Mouse (Mus musculus): Measurements from ENCODE around the gene Adh1. TPM values are rescaled to one million over a fixed set of nuclear protein-coding genes. Genes with fewer than 3 reads are reported as not detected.

The Adh1 gene
- total RNA-seq, 2 experiments from 2014 or later: 28.8 to 29.3 TPM

DNA sequence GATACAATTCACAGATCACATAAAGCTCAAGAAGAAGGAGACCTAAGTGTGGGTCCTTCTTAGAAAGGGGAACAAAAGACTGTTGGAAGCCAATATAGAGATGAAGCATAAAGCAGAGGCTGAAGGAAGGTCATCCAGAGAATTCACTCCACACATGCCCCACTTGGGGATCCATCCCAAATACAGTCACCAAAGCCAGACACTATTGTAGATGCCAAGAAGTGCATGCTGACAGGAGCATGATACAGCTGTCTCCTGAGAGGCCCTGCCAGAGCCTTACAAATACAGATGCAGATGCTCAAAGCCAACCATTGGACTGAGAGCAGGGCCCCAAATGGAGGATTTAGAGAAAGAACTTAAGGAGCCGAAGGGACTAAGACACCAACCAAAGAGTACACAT lies 23.0 kb downstream of the Adh1 start:
- no peak for DNase-seq (ENCODE audit: low spot score in 2 of 2)

DNA sequence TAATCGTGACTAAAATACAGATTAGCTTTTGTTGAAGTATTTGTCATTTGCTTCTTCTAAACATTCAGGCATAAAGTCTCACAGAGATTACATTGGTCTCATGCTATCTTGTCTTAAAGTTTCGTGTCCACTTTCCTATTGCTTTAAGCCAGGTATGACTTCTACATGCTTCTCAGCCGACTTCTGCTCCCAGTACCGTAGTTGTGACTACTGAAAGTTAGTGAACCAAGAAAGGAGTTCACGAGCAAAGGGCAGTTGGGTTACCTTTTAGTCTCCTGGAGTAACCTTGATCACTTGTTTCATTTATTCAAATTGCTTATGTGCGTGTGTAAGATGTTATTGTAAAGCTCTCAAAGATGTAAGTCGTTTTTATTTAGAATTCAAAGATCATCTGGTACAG lies 25.2 kb downstream of the Adh1 start:
- DNase-seq (ENCODE audit: low spot score in 2 of 2): no peak

DNA sequence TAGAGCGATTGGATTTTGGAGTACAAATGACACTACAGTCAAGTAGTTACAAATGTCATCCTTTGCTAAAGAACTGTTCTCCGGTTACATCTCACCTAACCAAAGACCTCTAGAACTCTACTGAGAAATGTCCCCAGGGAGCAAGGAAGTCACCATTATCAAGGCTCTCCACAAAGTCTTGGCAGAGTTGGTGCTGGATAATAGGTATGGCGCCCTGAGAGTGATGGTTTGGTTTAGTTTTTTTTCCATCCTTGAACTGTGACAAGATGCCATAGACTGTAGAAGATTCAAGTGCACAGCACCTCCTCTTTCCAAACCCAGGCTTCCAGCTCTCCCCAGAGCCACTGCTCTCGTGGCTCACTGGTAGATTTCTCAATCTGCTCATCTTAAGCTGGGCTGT lies 26.9 kb downstream of the Adh1 start:
- DNase-seq (ENCODE audit: low spot score in 2 of 2): no peak

DNA sequence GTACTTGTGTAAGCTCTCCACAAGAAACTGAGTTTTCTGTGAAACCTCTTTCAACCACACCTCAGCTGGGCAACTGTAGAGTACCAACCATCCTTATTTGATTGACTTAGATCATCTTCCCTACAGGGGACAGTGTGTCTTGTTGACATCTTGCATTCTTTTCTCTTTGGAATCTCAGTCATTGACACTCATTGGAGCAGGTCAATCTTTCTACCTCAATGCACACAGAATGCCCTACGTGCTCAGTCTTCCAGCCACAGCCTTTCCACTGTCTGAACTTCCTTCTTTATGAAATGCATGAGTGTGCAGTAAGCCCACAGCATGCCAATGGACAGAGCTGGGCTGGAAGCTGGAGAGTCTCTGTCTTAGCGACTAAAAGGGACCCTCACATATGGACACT lies 29.9 kb downstream of the Adh1 start:
- no peak for DNase-seq (ENCODE audit: low spot score in 2 of 2)

DNA sequence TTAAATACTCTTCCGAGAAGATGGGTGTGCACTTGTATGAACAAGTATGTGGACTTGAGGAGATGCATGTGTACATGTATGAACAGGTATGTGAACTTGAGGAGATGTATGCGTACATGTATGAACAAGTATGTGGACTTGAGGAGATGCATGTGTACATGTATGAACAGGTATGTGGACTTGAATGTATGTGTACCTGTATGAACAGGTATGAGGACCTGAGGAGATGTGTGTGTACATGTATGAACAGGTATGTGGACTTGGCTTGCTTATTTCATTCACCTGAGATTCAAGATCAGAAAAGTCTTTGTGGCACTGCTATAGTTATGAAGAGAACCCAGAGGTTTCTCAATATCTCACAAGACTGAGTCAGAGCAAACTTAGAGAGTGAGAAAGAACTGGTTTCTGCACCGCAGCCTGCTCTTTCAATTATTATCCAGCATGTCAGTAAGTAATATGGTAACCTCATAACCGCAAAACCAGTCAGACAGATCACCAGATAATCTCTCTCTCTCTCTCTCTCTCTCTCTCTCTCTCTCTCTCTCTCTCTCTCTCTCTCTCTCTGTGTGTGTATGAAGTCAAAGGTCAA lies 30.8 kb downstream of the Adh1 start:
- DNase-seq (ENCODE audit: low spot score in 2 of 2): no peak

DNA sequence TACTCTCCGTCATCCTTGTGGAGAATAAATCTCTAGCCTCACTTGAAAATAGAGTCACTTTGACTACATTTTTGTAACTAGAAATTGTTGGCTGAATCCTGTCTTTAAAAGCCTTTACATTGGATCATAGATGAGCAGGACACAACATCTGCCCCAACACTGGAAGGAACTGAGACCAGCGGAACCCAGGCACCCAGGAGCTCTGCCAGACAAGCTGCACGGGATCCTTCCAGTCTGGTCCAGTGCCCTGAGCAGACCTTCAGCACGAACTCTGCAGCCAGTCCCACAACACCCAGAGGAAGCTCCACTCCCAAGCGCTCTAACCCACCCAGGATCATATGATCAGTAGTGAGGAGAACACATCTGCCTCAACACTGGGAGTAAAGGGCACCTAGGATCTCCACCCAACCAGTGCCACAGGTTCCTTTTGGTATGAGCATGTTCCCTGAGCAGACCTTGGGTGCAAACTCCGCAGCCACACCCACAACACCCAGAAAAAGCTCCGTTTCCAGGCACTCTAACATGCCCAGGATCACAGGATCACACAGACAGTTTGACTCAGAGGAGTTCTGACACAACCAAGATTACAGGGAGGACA lies 32.6 kb downstream of the Adh1 start:
- no peak for DNase-seq (ENCODE audit: low spot score in 2 of 2)

DNA sequence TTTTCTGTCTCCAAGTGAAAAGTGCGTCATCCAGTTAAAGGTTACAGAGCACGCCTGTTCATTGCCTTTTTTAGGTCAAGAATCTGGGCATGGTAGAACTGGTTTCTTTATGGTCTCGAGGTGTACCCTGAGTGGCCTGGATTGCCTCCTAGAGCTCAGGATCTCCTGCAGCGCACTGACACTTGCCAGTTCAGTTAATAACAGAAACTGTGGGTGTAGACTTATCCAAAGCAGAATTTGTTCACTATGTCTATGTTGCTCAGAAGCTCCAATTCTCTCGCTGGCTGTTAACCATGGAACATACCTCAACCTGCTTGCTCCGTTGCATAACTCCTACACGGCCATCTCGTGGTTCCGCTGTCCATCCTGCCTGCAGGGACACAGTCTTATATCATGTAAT lies 39.3 kb downstream of the Adh1 start:
- no peak for DNase-seq (ENCODE audit: low spot score in 2 of 2)

DNA sequence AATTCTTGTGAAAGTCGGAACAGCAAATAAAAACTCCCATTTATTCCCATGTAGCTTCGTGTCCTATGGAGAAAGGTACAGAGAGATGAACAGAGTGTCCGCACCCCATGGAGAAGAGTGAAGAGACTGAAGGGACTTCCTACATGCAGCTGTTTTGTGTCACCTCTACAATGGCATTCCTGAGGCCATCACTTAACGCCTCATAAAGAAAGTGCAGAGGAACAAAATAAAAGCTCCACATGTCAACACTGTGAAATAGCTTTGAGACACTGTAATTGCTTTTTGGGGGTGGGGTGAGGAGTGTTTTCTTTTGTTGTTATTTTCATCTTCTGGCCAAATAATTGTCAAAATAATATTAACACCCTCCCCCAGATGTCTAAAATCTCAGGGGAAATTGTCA lies 41.9 kb downstream of the Adh1 start:
- DNase-seq (ENCODE audit: low spot score in 2 of 2): no peak

DNA sequence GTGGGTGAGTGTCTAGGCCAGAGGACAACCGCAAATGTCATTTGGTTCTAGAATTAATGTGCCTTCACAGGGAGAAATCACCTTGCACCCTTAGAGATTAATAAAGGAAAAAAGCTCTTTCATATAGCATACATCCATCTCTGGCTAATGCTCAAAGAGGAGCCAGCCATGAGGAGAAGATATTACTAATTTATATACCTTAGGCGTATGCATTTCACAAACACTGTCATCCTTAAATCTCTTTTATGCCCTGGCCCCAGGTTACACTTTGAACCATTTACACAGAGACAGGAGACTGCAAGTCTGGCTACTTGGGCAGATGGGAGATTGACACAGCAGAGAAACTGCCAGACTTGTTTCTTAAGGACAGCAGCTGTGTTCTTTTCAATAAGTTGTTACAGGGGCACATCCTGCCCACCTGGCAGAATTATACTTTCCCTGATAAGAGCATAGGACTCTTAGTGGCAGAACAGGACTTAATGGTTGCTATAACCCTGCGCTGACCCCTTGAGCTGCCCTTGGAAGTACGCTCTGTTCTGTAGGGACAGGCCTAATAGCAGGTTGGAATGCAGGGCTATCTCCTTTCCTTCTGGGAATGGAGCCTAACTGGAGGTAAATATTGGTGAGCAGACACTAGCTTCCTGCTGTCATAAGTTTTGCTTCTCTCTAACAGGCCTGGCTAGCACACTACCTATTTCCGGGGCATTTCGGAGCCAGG lies 43.1 kb downstream of the Adh1 start:
- no peak for DNase-seq (ENCODE audit: low spot score in 2 of 2)

DNA sequence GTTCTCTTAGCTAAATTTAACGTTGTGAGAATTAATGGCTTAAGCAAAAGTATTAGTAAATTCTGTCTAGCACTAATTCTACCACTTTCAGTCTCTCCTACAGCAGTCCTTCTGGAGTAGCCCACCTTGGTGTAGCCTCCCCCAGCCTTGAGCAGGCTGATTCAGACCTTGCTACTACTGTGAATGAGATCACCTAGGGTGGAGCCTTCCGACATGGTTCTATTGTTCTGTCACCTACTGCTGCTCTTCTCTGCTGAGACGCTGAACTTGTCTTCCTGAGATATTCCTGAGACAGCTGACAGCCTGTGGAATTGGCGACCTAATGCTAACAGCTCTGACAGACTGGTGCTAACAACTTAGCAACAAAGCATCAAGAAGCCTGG lies 43.7 kb downstream of the Adh1 start:
- DNase-seq (ENCODE audit: low spot score in 2 of 2): no peak

DNA sequence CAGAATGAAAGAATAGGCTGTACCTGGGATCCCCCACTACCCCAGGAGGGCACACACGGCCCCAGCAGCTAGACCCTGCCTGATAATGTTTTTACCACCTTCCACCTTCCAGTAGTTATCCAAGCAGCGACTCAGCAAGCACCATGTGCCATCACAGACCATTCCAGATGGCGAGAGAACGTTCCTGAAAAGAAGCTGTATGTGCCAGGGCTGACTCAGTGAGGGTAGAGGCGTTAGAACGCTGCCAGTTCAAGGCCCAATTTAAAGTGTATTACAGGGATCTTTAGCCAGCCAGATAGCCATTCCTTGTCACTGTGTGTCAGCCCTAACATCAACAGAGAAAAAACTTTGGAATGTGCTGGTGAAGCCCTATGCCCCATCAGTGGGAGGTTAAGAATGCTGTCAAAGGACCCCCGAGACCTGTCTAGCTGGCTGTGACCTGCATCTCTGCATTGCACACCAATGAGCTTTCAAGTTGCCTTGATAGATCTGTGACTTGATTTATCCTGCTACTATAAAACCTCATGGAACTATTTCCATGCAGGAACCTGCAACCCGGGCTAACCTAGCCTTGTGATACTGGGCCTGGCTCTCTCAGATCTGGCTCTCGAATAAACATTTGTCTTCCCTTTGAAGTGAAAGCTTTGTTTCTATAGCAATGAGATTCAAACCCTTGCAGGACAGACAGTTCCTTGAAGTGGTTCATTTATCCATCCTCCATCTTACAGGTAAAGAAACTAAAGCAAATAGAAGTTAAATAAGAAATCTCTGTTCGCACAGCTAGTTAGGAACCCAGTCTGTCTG lies 44.9 kb downstream of the Adh1 start:
- no peak for DNase-seq (ENCODE audit: low spot score in 2 of 2)

DNA sequence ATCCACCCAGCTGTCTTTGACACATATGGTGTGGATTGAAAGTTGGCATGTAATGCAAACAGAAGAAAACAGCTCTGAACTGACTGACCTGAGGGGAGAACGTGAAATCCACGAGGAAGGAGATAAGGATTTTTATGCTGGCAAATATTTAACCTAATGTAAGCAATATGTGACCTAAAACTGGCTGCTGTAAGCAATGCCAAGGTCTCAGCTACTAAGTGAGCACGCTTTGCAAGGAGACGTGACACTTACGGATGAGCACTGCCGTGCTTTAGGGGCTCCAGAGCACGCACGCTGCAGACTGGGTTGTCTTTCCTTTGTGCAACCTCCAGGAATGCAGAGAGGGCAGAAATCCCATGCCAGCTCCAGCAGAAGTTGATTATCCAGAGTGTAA lies 45.5 kb downstream of the Adh1 start:
- no peak for DNase-seq (ENCODE audit: low spot score in 2 of 2)

DNA sequence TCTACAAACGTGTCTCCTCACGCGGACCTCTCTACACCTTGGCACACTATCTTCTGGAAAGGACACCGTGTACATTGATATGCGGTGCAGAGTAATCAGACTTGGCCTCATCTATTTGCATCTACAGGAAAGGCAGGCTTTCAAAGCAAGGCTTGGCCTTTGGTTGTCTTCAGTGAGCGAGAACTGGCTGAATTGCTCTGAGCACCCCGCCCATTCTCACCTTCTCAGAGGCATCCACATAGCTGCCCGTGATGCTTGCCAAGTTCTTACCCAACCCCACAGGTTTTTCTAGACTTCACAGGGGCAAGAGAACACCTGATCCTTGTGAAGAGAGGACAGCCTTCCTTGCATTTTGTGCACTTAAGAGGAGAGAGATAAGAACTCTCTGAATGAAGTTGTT lies 49.1 kb downstream of the Adh1 start:
- no peak for DNase-seq (ENCODE audit: low spot score in 2 of 2)

DNA sequence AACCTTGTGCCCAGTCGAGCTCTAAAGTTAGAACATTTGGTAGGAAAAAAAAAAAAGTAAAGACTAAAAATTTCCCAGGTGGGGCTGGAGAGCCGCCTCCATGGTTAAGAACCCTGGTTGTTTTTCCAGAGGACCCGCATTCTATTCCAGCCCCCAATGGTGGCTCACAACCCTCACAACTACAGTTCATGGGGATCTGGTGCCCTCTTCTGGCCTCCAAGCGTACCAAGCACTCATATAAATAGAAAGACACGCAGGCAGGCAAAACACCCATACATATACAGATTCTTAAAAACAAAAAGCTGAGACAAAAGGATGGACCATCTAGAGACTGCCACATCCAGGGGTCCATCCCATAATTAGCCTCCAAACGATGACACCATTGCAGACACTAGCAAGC lies 50.2 kb downstream of the Adh1 start:
- no peak for DNase-seq (ENCODE audit: low spot score in 2 of 2)

DNA sequence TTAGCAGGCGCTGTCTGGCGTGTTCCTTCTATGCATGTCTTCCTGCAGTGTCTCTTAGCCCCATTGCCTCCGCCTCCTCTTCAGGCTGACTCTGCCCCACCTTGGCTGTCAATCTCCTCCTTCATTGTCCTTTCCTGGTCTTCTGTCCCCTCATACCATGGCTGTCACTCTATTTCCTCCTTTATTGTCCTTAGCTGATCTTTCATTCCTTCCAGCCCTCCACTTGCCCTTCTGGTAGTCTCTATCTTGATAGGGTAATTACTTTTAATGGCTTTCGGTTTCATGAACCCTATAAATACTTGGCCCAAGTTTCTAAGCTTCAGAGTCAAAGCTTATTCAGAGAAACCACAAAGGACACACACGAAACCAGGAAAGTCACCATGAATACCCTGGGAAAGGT lies 52.2 kb downstream of the Adh1 start, which contains the start of gene Adh6a:
Gene Adh6a, plus strand, starts transcription at position 322 of the 400 bp plus-strand sequence.
- DNase-seq (ENCODE audit: low spot score in 2 of 2): no peak

DNA sequence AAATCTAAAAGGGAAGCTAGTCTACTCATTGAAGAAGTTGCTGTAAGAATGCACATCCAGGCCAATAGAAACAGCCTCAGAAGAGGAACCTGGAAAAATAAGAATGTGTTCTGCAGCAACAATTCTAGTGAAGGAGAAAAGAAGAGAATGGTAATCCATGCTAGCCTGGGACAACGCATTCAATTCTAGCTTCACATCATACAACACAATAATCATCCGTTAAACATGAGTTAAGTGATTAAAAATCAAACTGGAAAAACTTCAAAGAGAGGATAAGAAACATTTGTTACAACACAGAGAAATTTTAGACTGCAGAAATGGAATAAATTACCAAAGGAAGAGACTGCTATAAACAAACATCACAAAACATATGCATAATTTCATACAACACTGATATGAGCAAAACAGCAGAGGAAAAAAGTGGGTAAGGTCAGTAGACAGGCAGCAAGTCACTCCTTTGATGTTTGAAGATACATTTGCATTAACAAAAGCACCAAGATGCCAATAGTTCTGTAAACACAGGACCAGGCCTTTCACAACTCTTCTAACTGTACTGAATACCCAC lies 56.2 kb downstream of the Adh1 start:
- DNase-seq (ENCODE audit: low spot score in 2 of 2): no peak

DNA sequence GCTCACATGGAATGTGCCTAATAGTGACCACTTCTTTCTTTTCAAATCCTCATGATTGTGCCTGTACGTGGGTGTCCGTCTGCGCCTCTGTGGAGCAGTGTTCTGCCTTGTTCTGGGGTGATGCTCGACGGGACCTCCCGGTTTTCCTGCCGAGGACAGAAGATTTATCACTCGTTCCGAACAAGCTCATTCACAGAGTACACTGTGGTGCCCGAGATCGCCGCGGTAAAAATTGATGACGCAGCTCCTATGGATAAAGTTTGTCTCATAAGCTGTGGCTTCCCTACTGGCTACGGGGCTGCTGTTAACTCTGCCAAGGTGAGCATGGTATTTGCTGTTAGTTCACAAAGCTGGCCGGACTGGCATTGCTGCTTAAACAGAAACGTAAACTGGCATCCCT lies 64.2 kb downstream of the Adh1 start:
- no peak for DNase-seq (ENCODE audit: low spot score in 2 of 2)

DNA sequence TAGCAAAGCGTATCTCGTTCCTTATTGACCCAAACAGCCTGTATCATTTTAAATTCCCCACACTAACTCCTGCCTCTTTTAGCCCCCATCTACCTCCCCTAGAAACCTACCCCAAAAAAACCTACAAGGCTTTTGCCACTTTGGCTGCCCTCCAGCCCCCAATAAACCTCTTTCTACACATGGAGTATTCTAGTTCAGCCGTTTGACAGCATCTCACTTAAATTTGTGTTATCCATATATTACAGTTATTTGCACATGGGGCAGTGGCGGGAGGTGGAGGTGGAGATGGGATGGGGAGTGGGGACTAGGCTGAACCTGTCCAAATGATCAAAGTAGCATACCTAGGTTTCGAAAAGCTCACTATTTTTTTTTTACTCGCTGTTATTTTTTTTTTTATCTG lies 64.7 kb downstream of the Adh1 start:
- DNase-seq (ENCODE audit: low spot score in 2 of 2): no peak

DNA sequence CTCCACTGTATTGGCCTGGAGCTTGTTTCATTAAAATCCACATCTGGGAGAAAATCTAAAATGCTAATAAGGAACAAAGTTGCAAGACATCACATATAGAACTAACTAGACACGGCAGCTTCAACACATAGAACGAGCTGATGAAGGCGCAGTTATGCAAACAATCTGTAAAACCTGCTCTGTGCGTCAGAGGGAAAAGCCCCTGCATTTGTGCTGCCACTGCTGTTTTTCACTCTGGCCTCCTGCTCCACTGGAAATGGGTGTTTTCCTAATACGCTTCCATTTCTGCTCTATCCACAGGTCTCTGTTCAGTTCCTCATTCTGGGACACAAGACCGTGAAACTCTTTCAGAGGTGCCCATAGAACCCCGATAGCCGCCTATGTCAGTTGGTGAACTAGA lies 73.1 kb downstream of the Adh1 start:
- DNase-seq (ENCODE audit: low spot score in 2 of 2): no peak

DNA sequence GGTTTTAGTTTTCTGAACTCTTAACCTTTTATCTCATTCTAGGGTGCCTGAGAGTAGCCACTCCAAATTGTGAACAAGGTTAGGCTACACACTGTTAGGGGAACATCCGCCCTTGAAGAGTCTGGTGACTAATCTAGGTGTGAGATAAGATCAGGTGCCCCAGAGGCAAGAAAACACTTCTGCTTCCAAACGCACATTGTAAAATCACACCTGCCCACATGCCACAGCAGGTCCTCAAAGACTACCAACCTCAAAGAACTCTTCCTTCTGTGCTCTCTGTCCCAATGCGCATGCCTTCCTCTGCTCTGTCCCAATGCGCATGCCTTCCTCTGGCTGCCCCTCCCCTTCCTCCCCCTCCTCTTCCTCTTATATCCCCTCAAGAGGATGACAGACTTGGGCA lies 73.5 kb downstream of the Adh1 start:
- no peak for DNase-seq (ENCODE audit: low spot score in 2 of 2)

DNA sequence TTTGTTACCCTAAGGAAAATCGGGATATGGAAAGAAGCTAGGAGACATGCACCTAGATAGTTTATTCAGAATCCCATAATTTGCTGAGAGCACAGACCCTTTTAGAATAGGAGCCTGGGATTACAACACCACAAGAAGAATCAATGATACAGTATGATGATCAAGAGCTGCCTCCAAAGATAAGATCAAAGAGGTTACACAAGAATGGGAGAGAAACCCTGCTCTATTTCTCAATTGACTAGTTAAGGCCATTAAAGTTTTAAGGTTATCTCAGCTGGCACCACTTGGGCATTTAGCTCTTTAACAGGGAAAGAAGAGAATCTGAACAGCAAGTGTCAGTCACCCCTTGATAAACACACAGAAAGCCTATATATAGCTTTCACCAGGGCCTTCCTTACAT lies 74.8 kb downstream of the Adh1 start:
- no peak for DNase-seq (ENCODE audit: low spot score in 2 of 2)

All from gastrocnemius, postnatal 4 days (tissue).